Mouse (Mus musculus): ENCODE data around the gene Sh3pxd2b. TPM values are rescaled to one million over a fixed set of nuclear protein-coding genes. Genes with fewer than 3 reads are reported as not detected.
"Not testable (repeated sequence)": the region's sequence is repeated elsewhere in the genome, so short reads cannot be mapped to it uniquely, and the experiment has no call there.

The Sh3pxd2b gene
- total RNA-seq (2014; rRNA removed; ENCODE audit: low replicate concordance) (12.4 and 19.0 TPM in 2 replicates), polyA plus RNA-seq (2015; fragmentation: Nextera tagmentation; extraction: Ambion mirVana) (3.3 and 3.8 TPM in 2 replicates)

DNA sequence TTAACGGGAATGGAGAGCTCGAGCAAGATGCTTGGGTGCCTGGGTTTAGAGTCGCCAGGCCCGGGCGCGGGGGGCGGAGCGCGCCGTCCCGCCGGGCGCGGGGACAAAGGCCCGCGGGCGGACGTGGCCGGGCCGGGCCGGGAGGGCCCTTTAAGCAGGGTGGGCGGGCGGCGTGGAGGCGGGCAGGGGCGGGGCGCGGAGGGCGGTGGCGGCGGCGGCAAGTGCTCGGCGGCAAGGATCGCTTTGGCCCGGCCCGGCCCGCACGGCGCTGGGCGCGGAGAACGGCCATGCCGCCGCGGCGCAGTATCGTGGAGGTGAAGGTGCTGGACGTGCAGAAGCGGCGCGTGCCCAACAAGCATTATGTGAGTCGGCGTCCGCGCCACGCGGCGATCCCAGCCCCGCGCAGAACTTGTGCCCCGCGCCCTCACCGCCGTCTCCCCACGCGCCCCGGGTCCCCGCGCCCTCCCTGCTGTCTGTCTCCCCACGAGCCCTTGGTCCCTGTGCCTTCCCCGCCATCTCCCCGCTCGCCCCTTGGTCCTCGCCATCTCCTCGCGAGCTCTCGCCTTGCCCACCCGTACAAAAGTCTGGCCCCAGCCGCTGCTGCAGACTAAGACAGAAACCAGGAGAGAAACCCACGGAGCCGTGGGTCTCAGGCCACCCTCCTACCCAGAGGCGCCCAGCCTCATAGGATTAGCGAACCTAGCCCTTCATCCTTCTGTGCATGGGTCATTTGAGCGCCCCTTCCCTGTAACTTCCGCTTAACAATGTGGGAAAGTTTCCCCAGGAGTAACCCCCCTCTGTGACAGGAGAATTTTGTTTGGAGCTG lies at the start of gene Sh3pxd2b:
Gene Sh3pxd2b (plus strand): TSS at position 214 of the 826 bp plus-strand sequence.
- H3K36me3 ChIP-seq (replicated peaks; ENCODE audit: control insufficient read depth, insufficient read depth, low read length), result no peaks in the 10 kb centered on the region
- ATAC-seq (ENCODE audit: insufficient read depth, low read depth) (peak; percentile 61), DNase-seq (ENCODE audit: low spot score) (no peak)
- H3K27me3 ChIP-seq (ENCODE audit: control insufficient read depth, insufficient read depth, low read length), result 0 out of 2 replicates have a peak, but pooled peaks cover 3% of the 10 kb centered on the region
- 2% methylated on average over 59 of the region's 86 CpGs for WGBS
- H3K4me3 ChIP-seq (ENCODE audit: low read depth, low read length), result peak within 1 kb of the TSS; percentile 64
- TF ChIP-seq EP300 (IDR thresholded peaks at IDR 0.05; ENCODE audit: low read depth) (no peak), CTCF (IDR thresholded peaks at IDR 0.05; ENCODE audit: low read depth) (no peak)
- H3K4me2 ChIP-seq (ENCODE audit: low read depth, low read length), result peak within 1 kb of the TSS; percentile 76
- H3K27ac ChIP-seq (ENCODE audit: low read depth), result peak within 1 kb of the TSS; percentile 71
- H3K4me1 ChIP-seq (ENCODE audit: control insufficient read depth, insufficient read depth), result peaks cover 6% of the 10 kb centered on the region; the same call in 1 of the 2 replicates
- H3K9ac ChIP-seq (replicated peaks; ENCODE audit: low read depth, low read length), result peak within 1 kb of the TSS; percentile 71
- no peaks in the 10 kb centered on the region for H3K9me3 ChIP-seq (replicated peaks; ENCODE audit: control insufficient read depth, low read length)

DNA sequence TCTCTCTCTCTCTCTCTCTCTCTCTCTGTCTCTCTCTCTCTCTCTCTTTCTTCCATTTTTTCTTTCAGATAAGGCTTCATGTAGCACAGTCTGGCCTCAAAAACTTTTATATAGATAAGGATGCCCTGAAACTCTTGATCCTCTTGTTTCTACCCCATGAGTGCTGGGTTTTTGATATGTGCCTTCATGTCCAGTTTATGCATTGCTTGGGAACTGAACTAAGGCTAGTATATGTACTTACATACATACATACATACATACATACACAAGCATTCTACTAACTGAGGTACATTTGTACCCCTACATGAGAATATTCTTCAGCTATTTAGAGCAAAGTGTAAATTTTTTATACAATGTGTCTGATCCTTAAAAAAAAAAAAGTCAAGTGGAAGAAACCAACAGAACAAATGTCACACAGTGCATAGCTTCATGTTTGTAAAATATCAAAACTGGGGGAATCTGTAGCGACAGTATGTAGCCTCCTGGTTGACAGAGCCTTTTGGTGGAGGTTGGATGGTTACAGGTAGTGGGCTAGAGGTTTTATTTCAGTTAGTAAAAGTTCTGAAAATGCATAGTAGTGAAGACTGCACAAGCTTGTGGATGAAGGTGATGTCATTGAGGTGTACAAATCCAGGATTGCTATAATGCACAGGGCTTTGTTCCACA lies 49.6 kb upstream of the Sh3pxd2b start:
- 75% methylated on average over 1 of the region's 1 CpGs for WGBS
- no peaks in the 10 kb centered on the region for H3K9me3 ChIP-seq (replicated peaks; ENCODE audit: control insufficient read depth, low read length)

DNA sequence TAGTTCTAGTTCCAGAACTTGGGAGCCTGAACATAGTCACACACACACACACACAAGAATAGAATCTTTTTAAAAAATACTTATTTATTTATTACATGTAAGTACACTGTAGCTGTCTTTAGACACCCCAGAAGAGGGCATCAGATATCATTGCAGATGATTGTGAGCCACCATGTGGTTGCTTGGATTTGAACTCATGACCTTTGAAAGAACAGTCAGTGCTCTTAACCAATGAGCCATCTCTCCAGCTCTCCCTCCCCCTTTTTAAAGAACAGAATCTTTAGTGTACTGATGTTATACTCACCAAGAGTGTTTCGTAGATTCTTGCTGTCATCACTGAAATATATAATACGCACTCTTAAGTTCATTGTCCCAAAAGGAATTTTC lies 49.1 kb upstream of the Sh3pxd2b start:
- WGBS, result 89% methylated on average over 2 of the region's 2 CpGs
- TF ChIP-seq EP300 (IDR thresholded peaks at IDR 0.05; ENCODE audit: low read depth) (no peak), CTCF (IDR thresholded peaks at IDR 0.05; ENCODE audit: low read depth) (no peak)
- Histone ChIP-seq H3K27ac (ENCODE audit: low read depth) (no peak overlapping the region), H3K4me1 (ENCODE audit: control insufficient read depth, insufficient read depth) (no peaks in the 10 kb centered on the region), H3K9me3 (replicated peaks; ENCODE audit: control insufficient read depth, low read length) (no peaks in the 10 kb centered on the region), H3K27me3 (ENCODE audit: control insufficient read depth, insufficient read depth, low read length) (peaks cover 11% of the 10 kb centered on the region; the same call in 1 of the 2 replicates), H3K4me3 (ENCODE audit: low read depth, low read length) (no peak overlapping the region), H3K9ac (replicated peaks; ENCODE audit: low read depth, low read length) (no peak overlapping the region), H3K36me3 (replicated peaks; ENCODE audit: control insufficient read depth, insufficient read depth, low read length) (no peaks in the 10 kb centered on the region), H3K4me2 (ENCODE audit: low read depth, low read length) (no peak overlapping the region)
- ATAC-seq (ENCODE audit: insufficient read depth, low read depth) (no peak), DNase-seq (ENCODE audit: low spot score) (no peak)

More for the DNA sequence above, 49.6 kb upstream of the Sh3pxd2b start:
- H3K27ac ChIP-seq (ENCODE audit: low read depth), result no peak overlapping the region
- H3K9ac ChIP-seq (replicated peaks; ENCODE audit: low read depth, low read length), result no peak overlapping the region
- H3K4me3 ChIP-seq (ENCODE audit: low read depth, low read length), result no peak overlapping the region
- H3K27me3 ChIP-seq (ENCODE audit: control insufficient read depth, insufficient read depth, low read length), result peaks cover 11% of the 10 kb centered on the region; the same call in 1 of the 2 replicates
- no peak for ATAC-seq (ENCODE audit: insufficient read depth, low read depth)
- no peaks in the 10 kb centered on the region for H3K4me1 ChIP-seq (ENCODE audit: control insufficient read depth, insufficient read depth)
- DNase-seq (ENCODE audit: low spot score), result no peak
- TF ChIP-seq CTCF (IDR thresholded peaks at IDR 0.05; ENCODE audit: low read depth) (no peak), EP300 (IDR thresholded peaks at IDR 0.05; ENCODE audit: low read depth) (no peak)
- no peaks in the 10 kb centered on the region for H3K36me3 ChIP-seq (replicated peaks; ENCODE audit: control insufficient read depth, insufficient read depth, low read length)
- H3K4me2 ChIP-seq (ENCODE audit: low read depth, low read length), result no peak overlapping the region

DNA sequence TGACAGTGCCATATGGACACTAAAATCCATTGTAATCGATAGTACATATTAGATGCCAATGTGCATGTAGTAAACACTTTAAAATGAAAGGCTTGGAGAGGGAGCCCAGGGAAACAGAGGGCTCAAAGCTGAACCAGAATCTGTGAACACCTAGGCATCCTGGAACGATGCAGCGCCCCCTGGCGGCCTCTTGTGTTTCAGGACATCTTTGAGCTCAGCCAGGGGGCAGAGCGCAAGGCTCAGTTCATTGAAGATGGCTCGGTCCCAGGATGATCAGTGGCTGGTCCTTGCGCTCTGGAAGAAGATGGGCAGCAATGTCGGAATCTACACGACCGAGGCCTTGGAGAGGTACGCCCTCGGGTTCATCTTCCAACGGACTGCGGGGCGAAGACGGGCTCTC lies 47.8 kb upstream of the Sh3pxd2b start, which contains the start of gene Hbq1a:
Gene Hbq1a (plus strand): TSS at position 205 of the 400 bp plus-strand sequence.
- peak; percentile 24; the same call in 1 of the 2 replicates for ATAC-seq (ENCODE audit: insufficient read depth, low read depth)
- H3K9me3 ChIP-seq (replicated peaks; ENCODE audit: control insufficient read depth, low read length); H3K4me3 ChIP-seq (ENCODE audit: low read depth, low read length); H3K27ac ChIP-seq (ENCODE audit: low read depth); DNase-seq (ENCODE audit: low spot score); H3K4me1 ChIP-seq (ENCODE audit: control insufficient read depth, insufficient read depth); H3K9ac ChIP-seq (replicated peaks; ENCODE audit: low read depth, low read length); H3K36me3 ChIP-seq (replicated peaks; ENCODE audit: control insufficient read depth, insufficient read depth, low read length); H3K27me3 ChIP-seq (ENCODE audit: control insufficient read depth, insufficient read depth, low read length): not testable (repeated sequence)
- 6% methylated on average over 16 of the region's 16 CpGs for WGBS
- TF ChIP-seq CTCF (IDR thresholded peaks at IDR 0.05; ENCODE audit: low read depth), result peak; percentile 70
- peak within 1 kb of the TSS; percentile 23; the same call in 1 of the 2 replicates for H3K4me2 ChIP-seq (ENCODE audit: low read depth, low read length)

DNA sequence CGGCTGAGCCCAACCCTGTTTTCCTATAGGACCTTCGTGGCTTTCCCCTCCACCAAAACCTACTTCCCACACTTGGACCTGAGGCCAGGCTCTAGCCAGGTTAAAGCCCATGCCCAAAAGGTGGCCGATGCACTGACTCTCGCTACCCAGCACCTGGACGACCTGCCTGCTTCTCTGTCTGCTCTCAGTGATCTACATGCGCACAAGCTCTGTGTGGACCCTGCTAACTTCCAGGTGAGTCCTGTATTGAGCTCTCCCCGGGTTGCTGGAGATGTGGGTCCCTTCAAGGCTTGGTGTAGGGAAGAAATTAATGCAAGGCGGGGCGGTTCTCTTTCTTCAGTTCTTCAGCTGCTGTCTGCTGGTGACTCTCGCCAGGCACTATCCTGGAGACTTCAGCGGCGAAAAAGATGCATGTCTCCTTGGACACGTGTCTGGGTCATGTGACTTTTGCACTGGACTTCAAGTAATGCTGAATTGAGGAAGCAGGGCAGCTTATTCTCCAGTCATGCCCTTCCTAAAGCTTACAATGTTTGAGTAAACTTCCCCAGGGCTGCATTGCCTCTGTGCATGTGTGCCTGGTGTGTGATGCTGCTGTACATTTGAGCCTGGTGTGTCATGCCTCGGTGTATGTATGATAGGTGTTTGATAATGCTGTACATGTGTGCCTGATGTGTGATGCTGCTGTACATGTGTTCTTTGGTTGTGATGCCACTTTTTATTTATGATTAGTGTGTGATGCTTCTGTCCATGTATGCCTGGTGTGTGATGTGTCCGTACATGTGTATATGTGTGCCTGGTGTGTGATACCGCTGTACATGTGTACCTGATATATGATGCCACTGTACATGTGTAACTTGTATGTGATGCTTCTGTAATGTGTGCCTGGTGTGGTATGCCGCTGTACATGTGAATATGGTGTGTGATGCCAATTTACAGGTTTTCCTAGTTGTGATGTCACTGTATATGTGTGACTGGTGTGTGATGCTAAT lies 47.0 kb upstream of the Sh3pxd2b start:
- Histone ChIP-seq H3K27me3 (ENCODE audit: control insufficient read depth, insufficient read depth, low read length) (no peaks in the 10 kb centered on the region), H3K4me3 (ENCODE audit: low read depth, low read length) (no peak overlapping the region), H3K4me2 (ENCODE audit: low read depth, low read length) (peak overlapping the region; percentile 23; the same call in 1 of the 2 replicates), H3K4me1 (ENCODE audit: control insufficient read depth, insufficient read depth) (no peaks in the 10 kb centered on the region), H3K27ac (ENCODE audit: low read depth) (no peak overlapping the region), H3K9ac (replicated peaks; ENCODE audit: low read depth, low read length) (no peak overlapping the region), H3K9me3 (replicated peaks; ENCODE audit: control insufficient read depth, low read length) (no peaks in the 10 kb centered on the region), H3K36me3 (replicated peaks; ENCODE audit: control insufficient read depth, insufficient read depth, low read length) (no peaks in the 10 kb centered on the region)
- TF ChIP-seq CTCF (IDR thresholded peaks at IDR 0.05; ENCODE audit: low read depth) (no peak), EP300 (IDR thresholded peaks at IDR 0.05; ENCODE audit: low read depth) (no peak)
- 52% methylated on average over 14 of the region's 17 CpGs for WGBS
- no peak for DNase-seq (ENCODE audit: low spot score)
- no peak for ATAC-seq (ENCODE audit: insufficient read depth, low read depth)

Measured in heart, postnatal 0 days (tissue).